Mouse (Mus musculus): ENCODE measurements around the gene Igdcc3.

DNA sequence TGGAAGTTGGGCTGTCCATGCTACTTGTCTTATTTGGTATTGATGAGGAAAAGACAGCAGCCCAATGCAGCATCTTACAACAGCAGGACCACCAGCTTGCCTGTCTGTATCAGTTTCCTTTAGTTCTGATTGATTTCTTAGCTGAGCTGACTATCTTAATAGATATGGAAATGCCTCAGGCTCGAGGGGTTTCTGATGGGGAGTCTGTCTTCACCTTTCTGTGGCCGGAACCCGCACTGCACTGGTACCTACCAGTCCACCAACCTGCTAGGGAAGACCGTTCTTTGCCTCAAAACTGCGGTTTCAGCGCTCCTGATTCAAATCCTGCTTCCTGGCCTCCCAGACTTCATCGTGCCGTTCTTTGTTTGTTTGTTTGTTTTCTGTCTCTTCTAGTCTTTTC is 20.9 kb downstream of the Igdcc3 start:
- TF ChIP-seq CTCF (IDR thresholded peaks at IDR 0.05; ENCODE audit: low read depth), result no peak
- no peak for TF ChIP-seq EP300 (IDR thresholded peaks at IDR 0.05; ENCODE audit: low read depth)
